Mouse (Mus musculus): ENCODE data around the gene Fam71f1. TPM values are rescaled to one million over a fixed set of nuclear protein-coding genes. Genes with fewer than 3 reads are reported as not detected.

Fam71f1 gene
- polyA plus RNA-seq, 1 experiment from 2014 or later: not detected

- H3K27me3 ChIP-seq (ENCODE audit: control insufficient read depth, insufficient read depth, low read length): no peaks in the 10 kb centered on the region
- 49% methylated on average over 6 of the region's 6 CpGs for WGBS
- H3K4me3 ChIP-seq (replicated peaks; ENCODE audit: low read length): no peak overlapping the region
- H3K4me2 ChIP-seq (ENCODE audit: low read depth, low read length): no peak overlapping the region
- no peaks in the 10 kb centered on the region for H3K9me3 ChIP-seq (replicated peaks; ENCODE audit: control insufficient read depth, low read length)
- ATAC-seq (ENCODE audit: insufficient read depth, low FRiP score): no peak
- no peak overlapping the region for H3K9ac ChIP-seq (ENCODE audit: low read length)
- H3K4me1 ChIP-seq (ENCODE audit: control insufficient read depth, insufficient read depth, low read length): no peaks in the 10 kb centered on the region
- H3K27ac ChIP-seq (ENCODE audit: low read length): no peak overlapping the region
- H3K36me3 ChIP-seq (ENCODE audit: control insufficient read depth, insufficient read depth, low read length): no peaks in the 10 kb centered on the region; the same call in 1 of the 2 replicates
These were observed 31.5 kb upstream of the Fam71f1 start for GRCm38 (mm10) chr6:29287481-29287880.

- Histone ChIP-seq H3K4me2 (ENCODE audit: low read depth, low read length) (no peak overlapping the region), H3K9me3 (replicated peaks; ENCODE audit: control insufficient read depth, low read length) (no peaks in the 10 kb centered on the region), H3K36me3 (ENCODE audit: control insufficient read depth, insufficient read depth, low read length) (no peaks in the 10 kb centered on the region; the same call in 1 of the 2 replicates), H3K27ac (ENCODE audit: low read length) (no peak overlapping the region), H3K27me3 (ENCODE audit: control insufficient read depth, insufficient read depth, low read length) (no peaks in the 10 kb centered on the region), H3K4me1 (ENCODE audit: control insufficient read depth, insufficient read depth, low read length) (no peaks in the 10 kb centered on the region), H3K4me3 (replicated peaks; ENCODE audit: low read length) (no peak overlapping the region), H3K9ac (ENCODE audit: low read length) (no peak overlapping the region)
- WGBS: 66% methylated on average over 5 of the region's 5 CpGs
- no peak for ATAC-seq (ENCODE audit: insufficient read depth, low FRiP score)
These were observed 31.0 kb upstream of the Fam71f1 start for GRCm38 (mm10) chr6:29287944-29288343.

DNA sequence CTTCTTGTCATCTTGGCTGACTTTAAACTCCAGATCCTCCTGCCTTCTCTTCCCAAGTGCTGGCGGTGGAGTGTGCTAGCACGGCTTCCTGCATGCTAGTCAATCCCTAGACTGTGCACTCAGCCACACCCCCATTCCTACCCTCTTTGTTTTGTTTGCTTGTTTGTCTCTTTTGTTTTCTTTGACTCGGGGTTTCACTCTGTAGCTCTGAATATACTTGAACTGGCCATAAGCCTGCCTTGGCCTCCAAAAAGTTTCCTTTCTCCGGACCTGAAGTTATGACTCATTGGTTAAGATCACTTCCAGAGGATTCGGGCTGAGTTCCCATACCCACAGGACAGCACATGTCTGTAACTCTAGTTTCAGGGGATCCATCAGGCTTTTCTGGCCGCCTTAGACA lies 30.3 kb upstream of the Fam71f1 start:
- no peak for ATAC-seq (ENCODE audit: insufficient read depth, low FRiP score)
- no peak overlapping the region for H3K4me2 ChIP-seq (ENCODE audit: low read depth, low read length)
- no peak overlapping the region for H3K9ac ChIP-seq (ENCODE audit: low read length)
- no peaks in the 10 kb centered on the region for H3K27me3 ChIP-seq (ENCODE audit: control insufficient read depth, insufficient read depth, low read length)
- H3K36me3 ChIP-seq (ENCODE audit: control insufficient read depth, insufficient read depth, low read length): no peaks in the 10 kb centered on the region; the same call in 1 of the 2 replicates
- no peak overlapping the region for H3K27ac ChIP-seq (ENCODE audit: low read length)
- no peak overlapping the region for H3K4me3 ChIP-seq (replicated peaks; ENCODE audit: low read length)
- WGBS: 58% methylated on average over 6 of the region's 6 CpGs
- no peaks in the 10 kb centered on the region for H3K4me1 ChIP-seq (ENCODE audit: control insufficient read depth, insufficient read depth, low read length)
- H3K9me3 ChIP-seq (replicated peaks; ENCODE audit: control insufficient read depth, low read length): no peaks in the 10 kb centered on the region

DNA sequence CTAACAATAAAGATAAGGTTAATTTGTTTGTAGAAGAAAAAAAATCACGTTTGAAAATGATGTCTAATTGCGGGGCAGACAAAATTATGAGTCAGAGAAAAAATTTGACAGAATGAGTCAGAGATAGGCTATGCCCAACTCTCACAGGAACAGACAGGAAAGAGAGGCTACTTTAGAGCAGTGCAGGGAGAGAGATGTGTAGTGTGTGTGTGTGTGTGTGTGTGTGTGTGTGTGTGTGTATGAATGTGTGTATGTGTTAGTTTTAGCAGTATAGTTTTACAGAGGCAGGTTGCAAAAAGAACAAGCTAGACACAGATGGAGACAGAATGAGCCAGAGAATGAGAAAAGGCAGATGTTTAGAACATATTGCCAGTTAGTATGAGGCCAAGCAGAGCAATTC lies 19.8 kb upstream of the Fam71f1 start:
- Histone ChIP-seq H3K27me3 (ENCODE audit: control insufficient read depth, insufficient read depth, low read length) (no peaks in the 10 kb centered on the region), H3K36me3 (ENCODE audit: control insufficient read depth, insufficient read depth, low read length) (no peaks in the 10 kb centered on the region), H3K4me1 (ENCODE audit: control insufficient read depth, insufficient read depth, low read length) (no peaks in the 10 kb centered on the region), H3K4me3 (replicated peaks; ENCODE audit: low read length) (no peak overlapping the region), H3K9me3 (replicated peaks; ENCODE audit: control insufficient read depth, low read length) (no peaks in the 10 kb centered on the region), H3K4me2 (ENCODE audit: low read depth, low read length) (no peak overlapping the region), H3K27ac (ENCODE audit: low read length) (no peak overlapping the region), H3K9ac (ENCODE audit: low read length) (no peak overlapping the region)
- no peak for ATAC-seq (ENCODE audit: insufficient read depth, low FRiP score)
- WGBS: 49% methylated on average over 2 of the region's 2 CpGs

DNA sequence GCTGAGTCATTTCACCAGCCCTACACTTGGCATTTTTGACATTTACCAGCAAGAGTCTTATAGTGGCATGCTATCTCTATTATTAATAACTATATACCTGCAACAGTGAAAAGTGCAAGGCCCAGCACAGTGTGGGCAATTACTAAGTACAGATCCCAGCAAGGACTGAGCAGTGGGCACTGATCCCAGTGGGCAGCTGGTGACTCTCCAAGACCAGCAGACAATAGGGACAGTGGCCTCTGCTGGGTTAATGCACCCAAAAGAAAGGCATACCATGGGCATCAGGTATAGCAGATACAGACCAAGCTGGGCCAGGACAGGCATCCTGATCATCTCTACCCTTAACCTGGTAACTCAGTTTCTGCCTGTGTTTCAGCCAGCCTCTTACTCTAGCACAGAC lies 15.7 kb upstream of the Fam71f1 start:
- ATAC-seq (ENCODE audit: insufficient read depth, low FRiP score): no peak
- Histone ChIP-seq H3K4me3 (replicated peaks; ENCODE audit: low read length) (no peak overlapping the region), H3K9ac (ENCODE audit: low read length) (no peak overlapping the region)

DNA sequence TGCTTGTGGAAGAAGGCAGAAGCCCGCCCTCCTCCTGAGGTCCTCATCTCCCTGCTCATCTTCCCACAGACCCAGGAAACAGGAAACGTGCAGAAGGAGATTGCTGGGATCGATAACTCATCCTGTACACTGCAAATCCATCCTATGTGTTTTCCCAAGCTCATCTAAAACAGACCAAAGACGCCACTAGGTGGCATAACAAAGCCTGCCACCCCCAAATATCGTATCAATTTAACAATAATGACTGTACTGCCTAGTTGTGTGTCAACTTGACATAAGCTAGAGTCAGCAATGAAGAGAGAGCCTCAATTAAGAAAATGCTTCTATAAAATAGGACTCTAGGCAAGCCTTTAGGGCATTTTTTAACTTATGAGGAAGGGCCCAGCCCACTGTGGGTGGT lies 15.2 kb upstream of the Fam71f1 start:
- Histone ChIP-seq H3K4me1 (ENCODE audit: control insufficient read depth, insufficient read depth, low read length) (no peaks in the 10 kb centered on the region), H3K36me3 (ENCODE audit: control insufficient read depth, insufficient read depth, low read length) (no peaks in the 10 kb centered on the region), H3K9ac (ENCODE audit: low read length) (no peak overlapping the region), H3K9me3 (replicated peaks; ENCODE audit: control insufficient read depth, low read length) (no peaks in the 10 kb centered on the region), H3K4me3 (replicated peaks; ENCODE audit: low read length) (no peak overlapping the region), H3K27me3 (ENCODE audit: control insufficient read depth, insufficient read depth, low read length) (no peaks in the 10 kb centered on the region), H3K27ac (ENCODE audit: low read length) (no peak overlapping the region), H3K4me2 (ENCODE audit: low read depth, low read length) (no peak overlapping the region)
- 31% methylated on average over 5 of the region's 5 CpGs for WGBS
- no peak for ATAC-seq (ENCODE audit: insufficient read depth, low FRiP score)

More for the DNA sequence above, 15.7 kb upstream of the Fam71f1 start:
- Histone ChIP-seq H3K4me1 (ENCODE audit: control insufficient read depth, insufficient read depth, low read length) (no peaks in the 10 kb centered on the region), H3K27ac (ENCODE audit: low read length) (no peak overlapping the region), H3K36me3 (ENCODE audit: control insufficient read depth, insufficient read depth, low read length) (no peaks in the 10 kb centered on the region), H3K4me2 (ENCODE audit: low read depth, low read length) (no peak overlapping the region), H3K9me3 (replicated peaks; ENCODE audit: control insufficient read depth, low read length) (no peaks in the 10 kb centered on the region), H3K27me3 (ENCODE audit: control insufficient read depth, insufficient read depth, low read length) (no peaks in the 10 kb centered on the region)

DNA sequence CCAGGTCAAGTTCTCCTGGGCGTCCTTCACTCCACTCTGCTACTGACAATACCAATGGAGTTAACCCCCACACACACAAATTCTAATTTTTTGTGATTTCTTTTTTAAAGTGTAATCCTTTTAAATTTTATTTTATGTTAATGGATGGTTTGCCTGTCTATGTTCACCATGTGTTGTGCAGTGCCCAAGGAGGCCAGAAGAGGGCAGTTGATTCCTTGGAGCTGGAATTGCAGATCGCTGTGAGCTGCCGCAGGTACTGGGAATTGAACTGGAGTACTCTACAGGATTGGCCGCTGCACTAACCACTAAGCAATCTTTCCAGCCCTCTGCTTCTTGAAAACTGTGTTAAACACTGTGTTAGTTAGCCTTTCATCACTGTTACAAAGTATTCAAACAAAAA lies 13.5 kb upstream of the Fam71f1 start:
- H3K9me3 ChIP-seq (replicated peaks; ENCODE audit: control insufficient read depth, low read length): no peaks in the 10 kb centered on the region
- no peaks in the 10 kb centered on the region for H3K27me3 ChIP-seq (ENCODE audit: control insufficient read depth, insufficient read depth, low read length)
- no peaks in the 10 kb centered on the region for H3K36me3 ChIP-seq (ENCODE audit: control insufficient read depth, insufficient read depth, low read length)
- no peak overlapping the region for H3K4me3 ChIP-seq (replicated peaks; ENCODE audit: low read length)
- no peak for ATAC-seq (ENCODE audit: insufficient read depth, low FRiP score)
- no peak overlapping the region for H3K9ac ChIP-seq (ENCODE audit: low read length)
- no peak overlapping the region for H3K27ac ChIP-seq (ENCODE audit: low read length)
- no peaks in the 10 kb centered on the region for H3K4me1 ChIP-seq (ENCODE audit: control insufficient read depth, insufficient read depth, low read length)
- H3K4me2 ChIP-seq (ENCODE audit: low read depth, low read length): no peak overlapping the region
- 88% methylated on average over 4 of the region's 4 CpGs for WGBS

GRCm38 (mm10) chr6:29308846-29309605 lies 9.9 kb upstream of the Fam71f1 start:
- no peak for ATAC-seq (ENCODE audit: insufficient read depth, low FRiP score)
- Histone ChIP-seq H3K4me3 (replicated peaks; ENCODE audit: low read length) (no peak overlapping the region), H3K36me3 (ENCODE audit: control insufficient read depth, insufficient read depth, low read length) (no peaks in the 10 kb centered on the region)

DNA sequence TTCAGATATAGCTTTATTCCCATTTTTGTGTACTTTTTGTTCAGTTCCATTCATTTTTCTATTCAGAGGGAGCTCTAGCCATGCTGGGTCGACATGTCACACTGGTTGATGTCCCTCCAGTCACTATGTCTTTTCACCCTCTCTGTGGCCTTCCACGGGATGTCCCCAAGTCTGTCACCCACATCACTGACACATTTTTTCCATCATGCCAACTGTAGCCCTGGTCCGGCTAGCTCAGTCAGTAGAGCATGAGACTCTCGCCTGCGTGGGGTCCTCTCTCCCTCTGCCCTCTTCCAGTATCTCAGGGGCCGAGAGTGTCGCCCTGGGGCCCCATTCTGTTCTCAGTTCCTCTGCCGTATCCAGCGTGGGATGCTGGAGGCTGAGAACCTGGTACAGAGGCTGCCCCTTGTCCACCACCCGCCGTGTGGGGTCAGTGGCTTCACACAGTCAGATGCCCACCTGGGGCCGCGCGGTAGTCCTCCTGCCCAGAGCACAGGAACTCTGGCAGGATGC lies 5.2 kb upstream of the Fam71f1 start:
- Histone ChIP-seq H3K27me3 (ENCODE audit: control insufficient read depth, insufficient read depth, low read length) (no peaks in the 10 kb centered on the region), H3K4me2 (ENCODE audit: low read depth, low read length) (no peak overlapping the region), H3K27ac (ENCODE audit: low read length) (no peak overlapping the region), H3K9ac (ENCODE audit: low read length) (no peak overlapping the region), H3K4me1 (ENCODE audit: control insufficient read depth, insufficient read depth, low read length) (0 out of 2 replicates have a peak, but pooled peaks cover 2% of the 10 kb centered on the region), H3K9me3 (replicated peaks; ENCODE audit: control insufficient read depth, low read length) (no peaks in the 10 kb centered on the region), H3K4me3 (replicated peaks; ENCODE audit: low read length) (no peak overlapping the region), H3K36me3 (ENCODE audit: control insufficient read depth, insufficient read depth, low read length) (no peaks in the 10 kb centered on the region)
- 77% methylated on average over 14 of the region's 14 CpGs for WGBS
- no peak for ATAC-seq (ENCODE audit: insufficient read depth, low FRiP score)

More at GRCm38 (mm10) chr6:29308846-29309605, 9.9 kb upstream of the Fam71f1 start:
- H3K27ac ChIP-seq (ENCODE audit: low read length): no peak overlapping the region
- H3K9ac ChIP-seq (ENCODE audit: low read length): no peak overlapping the region
- H3K4me2 ChIP-seq (ENCODE audit: low read depth, low read length): no peak overlapping the region
- no peaks in the 10 kb centered on the region for H3K9me3 ChIP-seq (replicated peaks; ENCODE audit: control insufficient read depth, low read length)
- WGBS: 84% methylated on average over 16 of the region's 16 CpGs
- H3K27me3 ChIP-seq (ENCODE audit: control insufficient read depth, insufficient read depth, low read length): no peaks in the 10 kb centered on the region
- H3K4me1 ChIP-seq (ENCODE audit: control insufficient read depth, insufficient read depth, low read length): no peaks in the 10 kb centered on the region

Data from stomach, embryonic 16.5 days (tissue).